Comparison of ENCODE assay signal across 31 mouse cellular contexts in genomic region chr9:31117488-31117887, GRCm38 (mm10). TPM values are rescaled to one million over a fixed set of nuclear protein-coding genes. Genes with fewer than 3 reads are reported as not detected.
DNase-seq lines count a peak whose midpoint lies in the region; ATAC-seq and TF ChIP-seq lines count a peak whose summit lies in the region.
"Had no signal": no experiment of that assay in that cellular context is flagged by ENCODE, and none has a peak within 500 bp of the region (broad histone marks: within the 10 kb centered on the region; RNA-seq: fewer than 3 reads in every experiment).

No protein-coding gene starts in this region.

- no peak overlapping the region for H3K4me2 ChIP-seq in intestine, embryonic 16.5 days (ENCODE audit: low read depth, low read length)
- H3K4me2 ChIP-seq in intestine, embryonic 15.5 days (replicated peaks): no peak overlapping the region
- peak overlapping the region; percentile 27; the same call in 1 of the 2 replicates for H3K4me2 ChIP-seq in intestine, postnatal 0 days (replicated peaks; ENCODE audit: low read depth)
- H3K4me2 ChIP-seq: embryonic facial prominence, embryonic 12.5 days; heart, embryonic 13.5 days; hindbrain, embryonic 14.5 days; liver, embryonic 13.5 days; midbrain, embryonic 12.5 days; neural tube, embryonic 12.5 days had no signal

- peak; percentile 17; the same call in 1 of the 2 replicates for ATAC-seq in intestine, embryonic 16.5 days
- no peak for ATAC-seq in intestine, embryonic 15.5 days
- ATAC-seq in intestine, postnatal 0 days: peak; percentile 40
- ATAC-seq: forebrain, embryonic 16.5 days; lung, postnatal 0 days had no signal

- no peaks in the 10 kb centered on the region for H3K27me3 ChIP-seq in intestine, embryonic 16.5 days (replicated peaks; ENCODE audit: control insufficient read depth, insufficient read depth, low read length)
- no peaks in the 10 kb centered on the region for H3K27me3 ChIP-seq in intestine, embryonic 15.5 days (replicated peaks)
- H3K27me3 ChIP-seq in intestine, postnatal 0 days (replicated peaks; ENCODE audit: control insufficient read depth, insufficient read depth, low read length): no peaks in the 10 kb centered on the region
- H3K27me3 ChIP-seq: embryonic facial prominence, embryonic 12.5 days; heart, embryonic 13.5 days; liver, embryonic 13.5 days; midbrain, embryonic 12.5 days; neural tube, embryonic 12.5 days had no signal

- H3K27ac ChIP-seq in intestine, embryonic 16.5 days (ENCODE audit: low read length): peak overlapping the region; percentile 66
- no peak overlapping the region for H3K27ac ChIP-seq in intestine, embryonic 15.5 days
- H3K27ac ChIP-seq in intestine, postnatal 0 days (ENCODE audit: low read depth, low read length): peak overlapping the region; percentile 60
- H3K27ac ChIP-seq: embryonic facial prominence, embryonic 12.5 days; forebrain, embryonic 10.5 days; gastrocnemius, adult 2 months; hindbrain, embryonic 14.5 days; kidney, postnatal 0 days; liver, embryonic 13.5 days; midbrain, embryonic 12.5 days; neural tube, embryonic 12.5 days had no signal

- no peaks in the 10 kb centered on the region for H3K9me3 ChIP-seq in intestine, embryonic 16.5 days (ENCODE audit: control insufficient read depth, low read length)
- H3K9me3 ChIP-seq in intestine, embryonic 15.5 days: no peaks in the 10 kb centered on the region
- no peaks in the 10 kb centered on the region for H3K9me3 ChIP-seq in intestine, postnatal 0 days (ENCODE audit: control insufficient read depth)
- H3K9me3 ChIP-seq: embryonic facial prominence, embryonic 12.5 days; forebrain, embryonic 10.5 days; heart, embryonic 13.5 days; liver, embryonic 13.5 days; megakaryocyte, embryonic 14.5 days; midbrain, embryonic 12.5 days; neural tube, embryonic 12.5 days had no signal

- DNase-seq in R1 (ENCODE audit: low read depth, low spot score): peak; percentile 69
- no peak for DNase-seq in testis, postnatal 10 days (ENCODE audit: low spot score)
- DNase-seq in left cerebral cortex, postnatal 10 days (ENCODE audit: extremely low spot score in 1 of 2, low spot score in 2 of 2): no peak
- DNase-seq in kidney, adult 8-10 months: no peak
- DNase-seq: adrenal gland, postnatal 14 days; cerebellum, adult 11 months; cerebellum, postnatal 10 days; gastrocnemius, adult 2 months; gastrocnemius, postnatal 36 days; heart, postnatal 10 days; kidney, adult 2 months; kidney, postnatal 4 days; left cerebral cortex, postnatal 4 days; liver, embryonic 13.5 days; lung, postnatal 4 days; right cerebral cortex, adult 18-20 months; thymus, postnatal 14 days had no signal

- intact Hi-C loops in left cerebral cortex, postnatal 10 days (cut with DNase I): no loop called here

- WGBS in intestine, embryonic 16.5 days: 78% methylated on average over 6 of the region's 6 CpGs
- 81% methylated on average over 6 of the region's 6 CpGs for WGBS in intestine, embryonic 15.5 days
- WGBS in intestine, postnatal 0 days: 61% methylated on average over 6 of the region's 6 CpGs

- no peaks in the 10 kb centered on the region for H3K36me3 ChIP-seq in intestine, embryonic 16.5 days (ENCODE audit: control insufficient read depth, insufficient read depth, low read length)
- no peaks in the 10 kb centered on the region for H3K36me3 ChIP-seq in intestine, embryonic 15.5 days
- no peaks in the 10 kb centered on the region for H3K36me3 ChIP-seq in intestine, postnatal 0 days (ENCODE audit: control insufficient read depth, insufficient read depth)
- H3K36me3 ChIP-seq: embryonic facial prominence, embryonic 12.5 days; forebrain, embryonic 10.5 days; heart, embryonic 13.5 days; liver, embryonic 13.5 days; midbrain, embryonic 12.5 days; neural tube, embryonic 12.5 days had no signal

- no peak overlapping the region for H3K4me3 ChIP-seq in intestine, embryonic 16.5 days (ENCODE audit: low read length)
- H3K4me3 ChIP-seq in intestine, embryonic 15.5 days (replicated peaks): no peak overlapping the region
- H3K4me3 ChIP-seq in intestine, postnatal 0 days (ENCODE audit: low read depth, low read length): no peak overlapping the region
- H3K4me3 ChIP-seq: embryonic facial prominence, embryonic 12.5 days; forebrain, embryonic 10.5 days; gastrocnemius, adult 2 months; heart, embryonic 13.5 days; liver, embryonic 13.5 days; megakaryocyte, embryonic 14.5 days; midbrain, embryonic 12.5 days; myocyte; neural tube, embryonic 12.5 days had no signal

- TF ChIP-seq CTCF in intestine, postnatal 0 days (IDR thresholded peaks at IDR 0.05; ENCODE audit: low read depth): no peak

- H3K9ac ChIP-seq in intestine, embryonic 16.5 days (ENCODE audit: low read depth, low read length): no peak overlapping the region
- no peak overlapping the region for H3K9ac ChIP-seq in intestine, embryonic 15.5 days
- H3K9ac ChIP-seq in intestine, postnatal 0 days (ENCODE audit: low read depth, low read length): no peak overlapping the region
- H3K9ac ChIP-seq: embryonic facial prominence, embryonic 12.5 days; heart, embryonic 13.5 days; hindbrain, embryonic 14.5 days; liver, embryonic 13.5 days; midbrain, embryonic 12.5 days; neural tube, embryonic 12.5 days had no signal

- H3K4me1 ChIP-seq in intestine, embryonic 16.5 days (ENCODE audit: control insufficient read depth, insufficient read depth, low read length): peaks cover 31% of the 10 kb centered on the region
- H3K4me1 ChIP-seq in intestine, embryonic 15.5 days (replicated peaks): peaks cover 16% of the 10 kb centered on the region
- peaks cover 15% of the 10 kb centered on the region for H3K4me1 ChIP-seq in intestine, postnatal 0 days (replicated peaks; ENCODE audit: control insufficient read depth, insufficient read depth, low read length)
- H3K4me1 ChIP-seq: liver, embryonic 13.5 days; midbrain, embryonic 12.5 days; neural tube, embryonic 12.5 days had no signal

RNA-seq across cellular contexts. Expression of gene St14, which starts 14.2 kb away (rescaled TPM):
- 91.4 and 96.6 TPM in 2 replicates for polyA plus RNA-seq in intestine, embryonic 16.5 days (2015; fragmentation: Nextera tagmentation; extraction: Ambion mirVana)
- 73.9 and 82.5 TPM in 2 replicates for polyA plus RNA-seq in intestine, embryonic 15.5 days (2015; fragmentation: Nextera tagmentation; extraction: Ambion mirVana)
- 58.6 and 63.4 TPM in 2 replicates for polyA plus RNA-seq in intestine, postnatal 0 days (2015; fragmentation: Nextera tagmentation; extraction: Ambion mirVana)
- under 1 TPM; 0.30 to 0.49 TPM for total RNA-seq in left cerebral cortex, postnatal 10 days (2021)
- total RNA-seq: gastrocnemius, postnatal 36 days had no signal
